Mouse (Mus musculus) hindbrain, embryonic 12.5 days (tissue): ENCODE data around the gene Depdc5. TPM values are rescaled to one million over a fixed set of nuclear protein-coding genes. Genes with fewer than 3 reads are reported as not detected.
"Not testable (repeated sequence)": the region's sequence is repeated elsewhere in the genome, so short reads cannot be mapped to it uniquely, and the experiment has no call there.

Source experiments
- ATAC-seq: fragments of 200-750 bp; cut with Nextera tagmentation; 2 replicates; pipeline ENCODE4 v1.8.0; 2017; ENCODE audit warnings: moderate TSS enrichment; ENCODE audit not compliant: low FRiP score
- H3K27ac ChIP-seq: fragments of 300-500 bp; sonication (generic); 2 replicates; pipeline ENCODE4 v1.5.1; 2016; ENCODE audit warnings: mild to moderate bottlenecking
- H3K27me3 ChIP-seq: fragments of 300-500 bp; sonication (generic); 2 replicates; pipeline ENCODE4 v1.6.1; 2016; ENCODE audit warnings: mild to moderate bottlenecking
- H3K36me3 ChIP-seq: fragments of 300-500 bp; sonication (generic); 2 replicates; pipeline ENCODE4 v1.6.1; 2016; ENCODE audit warnings: mild to moderate bottlenecking
- H3K4me1 ChIP-seq: fragments of 300-500 bp; sonication (generic); 2 replicates; pipeline ENCODE4 v1.6.1; 2016
- H3K4me2 ChIP-seq: fragments of 300-500 bp; sonication (generic); replicated peaks from 2 replicates; pipeline ENCODE4 v1.6.1; 2016; ENCODE audit warnings: mild to moderate bottlenecking
- H3K4me3 ChIP-seq: fragments of 300-500 bp; sonication (generic); 2 replicates; pipeline ENCODE4 v1.5.1; 2016; ENCODE audit warnings: mild to moderate bottlenecking
- H3K9ac ChIP-seq: fragments of 300-500 bp; sonication (generic); 2 replicates; pipeline ENCODE4 v1.6.1; 2016; ENCODE audit warnings: mild to moderate bottlenecking, moderate library complexity
- H3K9me3 ChIP-seq: fragments of 300-500 bp; sonication (generic); replicated peaks from 2 replicates; pipeline ENCODE4 v1.6.1; 2016; ENCODE audit warnings: mild to moderate bottlenecking
- WGBS: fragments of 180-500 bp; shearing (Covaris S2); methylation state at CpG from one replicate; pipeline ENCODE4 v1.1.7; 2016; 5-methylcytosine and 5-hydroxymethylcytosine counted together
- polyA plus RNA-seq: library from polyadenylated mRNA; unstranded; fragments of >200 nt; fragmentation: Nextera tagmentation; extraction: Ambion mirVana; gene quantifications from 2 replicates; pipeline ENCODE4 v1.2.1, GENCODE M21; 2016

Depdc5 gene
- polyA plus RNA-seq: 34.1 and 40.3 TPM in 2 replicates

DNA sequence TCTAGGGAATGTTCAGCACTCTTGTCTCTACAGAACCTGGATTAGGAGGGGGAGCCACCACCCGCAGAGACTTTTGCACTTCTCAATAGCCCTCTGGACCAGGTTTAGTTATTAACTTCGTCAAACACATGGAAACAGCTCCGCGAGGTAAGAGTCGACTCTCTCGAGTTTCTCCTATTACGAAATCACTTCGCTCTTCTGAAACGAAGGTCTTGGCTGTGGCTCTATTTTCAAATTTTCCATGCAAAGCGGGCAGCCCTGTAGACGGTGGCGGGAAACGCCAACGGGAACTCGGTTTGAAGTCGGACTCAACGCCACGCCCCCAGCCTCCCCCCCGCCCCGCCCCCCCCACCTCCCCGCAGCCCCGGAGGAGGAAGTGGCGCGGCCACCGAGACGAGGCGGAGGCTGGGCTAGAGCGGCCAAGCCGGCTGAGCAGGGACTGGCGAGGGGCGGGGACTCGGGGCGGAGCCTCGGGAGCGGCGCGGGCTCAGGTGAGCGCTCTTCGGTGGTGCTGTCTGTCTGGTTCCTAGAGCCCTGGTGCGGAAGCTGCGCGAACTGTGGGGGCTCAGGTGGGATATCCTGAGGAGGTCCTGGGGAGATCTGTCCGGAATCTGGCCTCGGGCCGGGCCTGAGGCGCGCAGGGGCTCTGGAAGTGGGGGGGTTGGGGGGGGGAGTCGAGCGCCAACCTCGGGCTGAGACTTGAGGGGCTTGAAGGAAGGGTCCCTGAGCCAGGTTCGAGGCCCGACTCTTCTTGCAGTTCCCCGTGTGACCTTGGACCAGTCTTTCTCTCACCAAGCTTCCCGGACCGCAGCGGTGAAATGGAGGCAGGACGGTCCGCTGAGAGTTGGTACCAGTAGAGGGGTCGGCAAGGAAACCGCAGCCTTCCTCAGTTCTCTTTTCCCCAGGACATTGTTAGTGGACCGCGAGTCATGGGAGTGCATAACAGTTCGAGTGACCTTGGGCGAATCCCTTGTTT lies at the start of gene Depdc5:
Gene Depdc5 (plus strand): TSS at position 449 of the 976 bp plus-strand sequence.
- Histone ChIP-seq H3K4me1 (peaks cover 8% of the 10 kb centered on the region), H3K9me3 (no peaks in the 10 kb centered on the region), H3K9ac (peak within 1 kb of the TSS; percentile 77), H3K27me3 (no peaks in the 10 kb centered on the region), H3K4me2 (peak within 1 kb of the TSS; percentile 60), H3K27ac (peak within 1 kb of the TSS; percentile 56; the same call in 1 of the 2 replicates), H3K4me3 (peak within 1 kb of the TSS; percentile 71), H3K36me3 (peaks cover 11% of the 10 kb centered on the region)
- peak; percentile 98 for ATAC-seq
- WGBS: under 1% methylated on average over 62 of the region's 64 CpGs

DNA sequence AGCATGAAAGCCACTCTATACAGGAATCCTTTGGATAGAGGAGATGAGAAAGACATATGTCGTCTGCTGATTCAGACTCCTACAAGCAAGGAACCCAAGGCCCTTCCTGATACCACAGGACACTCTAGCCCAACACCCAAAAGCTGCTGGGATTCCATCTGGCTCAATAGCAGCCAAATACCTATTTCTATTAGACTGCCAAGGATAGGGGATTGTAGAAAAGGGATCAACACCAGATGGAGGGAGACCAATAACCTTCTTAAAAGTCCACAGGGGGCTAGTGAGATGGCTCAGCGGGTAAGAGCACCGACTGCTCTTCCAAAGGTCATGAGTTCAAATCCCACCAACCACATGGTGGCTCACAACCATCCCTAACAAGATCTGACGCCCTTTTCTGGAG lies 48.1 kb upstream of the Depdc5 start:
- Histone ChIP-seq H3K9me3 (no peaks in the 10 kb centered on the region), H3K4me1 (no peaks in the 10 kb centered on the region), H3K4me3 (no peak overlapping the region), H3K27ac (no peak overlapping the region), H3K27me3 (no peaks in the 10 kb centered on the region), H3K36me3 (peaks cover 67% of the 10 kb centered on the region), H3K4me2 (no peak overlapping the region), H3K9ac (no peak overlapping the region)
- ATAC-seq: no peak
- WGBS: 93% methylated on average over 4 of the region's 4 CpGs

DNA sequence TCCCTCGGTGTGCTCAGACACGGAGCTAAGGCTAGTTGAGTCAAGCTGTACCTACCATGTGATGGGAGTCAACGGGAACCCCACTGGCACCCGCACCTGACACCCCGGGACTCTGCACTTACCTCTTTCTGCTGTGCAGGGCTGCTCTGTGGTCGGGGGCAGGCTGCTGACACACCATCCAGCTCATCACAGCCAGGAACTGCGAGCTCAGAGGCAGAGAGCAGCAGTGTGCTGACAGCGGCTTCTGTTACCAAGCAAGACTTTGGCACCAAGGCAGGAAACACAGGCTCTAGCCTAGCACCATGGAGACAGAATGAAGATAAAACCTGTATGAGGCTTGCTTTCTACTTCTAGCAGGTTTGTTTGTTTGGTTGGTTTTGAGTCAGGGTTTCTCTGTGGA lies 43.0 kb upstream of the Depdc5 start:
- WGBS: 94% methylated on average over 8 of the region's 8 CpGs
- ATAC-seq: no peak
- Histone ChIP-seq H3K4me2 (no peak overlapping the region), H3K9ac (no peak overlapping the region), H3K36me3 (peaks cover 64% of the 10 kb centered on the region), H3K27me3 (no peaks in the 10 kb centered on the region), H3K4me3 (no peak overlapping the region), H3K4me1 (no peaks in the 10 kb centered on the region), H3K27ac (no peak overlapping the region), H3K9me3 (no peaks in the 10 kb centered on the region)

DNA sequence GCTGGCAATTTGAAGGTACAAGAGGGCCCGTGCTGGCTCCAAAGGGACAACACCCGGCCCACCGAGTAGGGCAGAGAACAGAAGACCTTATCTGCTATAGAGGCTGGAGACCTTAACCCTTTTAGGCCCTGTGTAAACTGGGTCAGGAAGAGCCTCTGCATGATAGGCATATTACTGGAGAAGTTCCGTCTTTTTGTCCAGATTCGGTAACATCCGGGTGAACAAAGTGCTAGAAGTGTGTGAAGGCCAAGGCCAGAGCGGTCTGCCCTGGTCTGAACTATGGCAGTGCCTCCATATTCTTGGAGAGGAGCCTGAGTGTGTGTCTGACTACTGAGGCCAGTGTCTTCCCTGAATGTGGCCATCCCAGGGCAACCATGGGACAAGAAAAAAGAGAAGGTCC lies 36.5 kb upstream of the Depdc5 start, which contains the start of gene Gm20671:
Gene Gm20671 (minus strand): TSS at position 101 of the 400 bp plus-strand sequence.
- Histone ChIP-seq H3K4me3 (no peak within 1 kb of the TSS), H3K36me3 (peaks cover 68% of the 10 kb centered on the region), H3K27me3 (no peaks in the 10 kb centered on the region), H3K4me1 (no peaks in the 10 kb centered on the region), H3K9me3 (no peaks in the 10 kb centered on the region), H3K4me2 (no peak within 1 kb of the TSS), H3K27ac (no peak within 1 kb of the TSS), H3K9ac (no peak within 1 kb of the TSS)
- 91% methylated on average over 7 of the region's 7 CpGs for WGBS
- no peak for ATAC-seq

DNA sequence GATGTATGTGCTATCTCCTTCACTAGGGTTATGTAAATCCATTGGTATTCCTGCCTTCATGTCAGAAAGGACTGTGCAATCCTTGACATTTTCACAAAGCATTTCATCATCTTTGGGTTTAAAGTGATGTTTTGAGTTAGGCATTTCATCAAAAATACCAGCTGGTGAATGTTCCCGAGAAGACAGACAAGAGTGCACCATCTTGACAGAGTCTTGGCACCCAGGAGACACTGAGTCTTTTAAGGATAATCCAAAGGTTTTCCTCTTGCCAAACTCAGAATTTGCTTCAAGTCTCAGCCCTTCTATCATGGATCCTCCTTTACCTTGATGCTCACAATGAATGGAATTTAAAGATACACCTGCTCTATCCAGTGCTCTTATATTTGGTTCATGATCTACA lies 34.7 kb upstream of the Depdc5 start:
- not testable (repeated sequence) for H3K4me2 ChIP-seq, H3K27ac ChIP-seq, H3K4me1 ChIP-seq, ATAC-seq, H3K4me3 ChIP-seq, H3K9ac ChIP-seq, H3K9me3 ChIP-seq, H3K27me3 ChIP-seq
- H3K36me3 ChIP-seq: peaks cover 72% of the 10 kb centered on the region
- 94% methylated on average over 1 of the region's 1 CpGs for WGBS

DNA sequence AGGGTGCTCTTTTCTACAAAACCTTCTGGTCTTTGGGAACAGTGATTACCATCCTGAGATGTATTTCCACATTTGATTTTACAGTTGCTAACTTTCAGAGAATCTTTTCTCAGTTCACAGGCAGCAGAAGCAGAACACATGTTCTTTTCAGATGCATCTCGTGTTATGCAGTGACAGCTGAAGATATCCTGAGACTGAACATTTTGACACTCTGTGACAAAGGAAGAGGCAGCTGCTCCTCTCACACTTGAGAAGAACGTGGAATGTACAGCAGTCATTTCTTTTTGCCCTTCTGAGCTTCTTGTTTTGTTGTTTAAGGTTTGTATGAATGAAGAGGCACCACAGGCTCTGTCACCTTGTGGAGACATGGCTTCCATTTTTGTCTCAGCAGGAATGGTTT lies 33.4 kb upstream of the Depdc5 start:
- no peak for ATAC-seq
- H3K4me2 ChIP-seq: no peak overlapping the region
- WGBS: 94% methylated on average over 2 of the region's 2 CpGs
- no peak overlapping the region for H3K4me3 ChIP-seq
- H3K36me3 ChIP-seq: peaks cover 83% of the 10 kb centered on the region
- no peak overlapping the region for H3K27ac ChIP-seq
- no peaks in the 10 kb centered on the region for H3K9me3 ChIP-seq
- H3K27me3 ChIP-seq: no peaks in the 10 kb centered on the region
- H3K9ac ChIP-seq: no peak overlapping the region
- H3K4me1 ChIP-seq: no peaks in the 10 kb centered on the region

DNA sequence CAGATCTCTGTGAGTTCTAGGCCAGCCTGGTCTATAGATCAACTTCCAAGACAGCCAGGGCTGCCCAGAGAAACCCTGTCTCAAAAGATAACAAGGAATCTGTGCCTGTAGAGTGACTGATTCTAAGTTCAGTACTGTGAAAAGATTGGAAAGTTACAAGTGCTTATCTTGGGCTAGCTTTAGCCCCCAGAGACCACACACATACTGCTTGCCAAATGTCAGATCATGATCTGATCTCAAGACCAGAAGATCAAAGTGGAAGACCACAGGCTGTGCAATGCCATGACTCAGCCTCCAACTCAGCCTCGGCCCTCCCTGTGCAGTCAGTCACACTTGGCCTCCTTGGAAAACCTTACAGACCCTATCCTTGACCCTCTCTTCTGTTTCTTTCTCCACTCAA lies 29.0 kb upstream of the Depdc5 start:
- Histone ChIP-seq H3K4me3 (no peak overlapping the region), H3K36me3 (peaks cover 76% of the 10 kb centered on the region)
- 94% methylated on average over 1 of the region's 1 CpGs for WGBS

DNA sequence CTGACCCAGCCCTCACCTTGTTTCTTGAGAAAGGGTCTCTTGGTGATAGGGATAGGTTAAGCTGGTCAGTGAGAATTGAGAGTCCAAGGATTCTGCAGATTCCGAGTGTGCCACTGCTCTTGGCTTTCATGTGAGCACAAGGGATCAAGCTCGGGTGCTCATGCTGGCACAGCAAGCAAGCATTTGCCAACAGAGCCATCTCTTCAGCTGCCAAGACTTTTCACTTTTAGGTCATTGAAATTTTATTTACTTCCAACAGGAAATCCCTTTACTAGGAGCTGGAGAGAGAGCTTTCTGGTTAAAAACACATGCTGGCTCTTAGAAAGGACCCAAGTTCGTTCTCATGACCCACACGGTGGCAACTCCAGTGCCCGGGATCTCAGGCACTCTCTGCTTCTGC lies 26.5 kb upstream of the Depdc5 start:
- peaks cover 74% of the 10 kb centered on the region for H3K36me3 ChIP-seq
- H3K4me1 ChIP-seq: no peaks in the 10 kb centered on the region
- no peak overlapping the region for H3K4me2 ChIP-seq
- no peak for ATAC-seq
- H3K27ac ChIP-seq: no peak overlapping the region
- H3K9me3 ChIP-seq: no peaks in the 10 kb centered on the region
- 97% methylated on average over 5 of the region's 5 CpGs for WGBS
- H3K27me3 ChIP-seq: no peaks in the 10 kb centered on the region
- H3K9ac ChIP-seq: no peak overlapping the region
- no peak overlapping the region for H3K4me3 ChIP-seq

More for the DNA sequence above, 29.0 kb upstream of the Depdc5 start:
- no peak overlapping the region for H3K4me2 ChIP-seq
- ATAC-seq: no peak
- no peaks in the 10 kb centered on the region for H3K9me3 ChIP-seq
- H3K27ac ChIP-seq: no peak overlapping the region
- H3K4me1 ChIP-seq: no peaks in the 10 kb centered on the region
- no peak overlapping the region for H3K9ac ChIP-seq
- no peaks in the 10 kb centered on the region for H3K27me3 ChIP-seq

DNA sequence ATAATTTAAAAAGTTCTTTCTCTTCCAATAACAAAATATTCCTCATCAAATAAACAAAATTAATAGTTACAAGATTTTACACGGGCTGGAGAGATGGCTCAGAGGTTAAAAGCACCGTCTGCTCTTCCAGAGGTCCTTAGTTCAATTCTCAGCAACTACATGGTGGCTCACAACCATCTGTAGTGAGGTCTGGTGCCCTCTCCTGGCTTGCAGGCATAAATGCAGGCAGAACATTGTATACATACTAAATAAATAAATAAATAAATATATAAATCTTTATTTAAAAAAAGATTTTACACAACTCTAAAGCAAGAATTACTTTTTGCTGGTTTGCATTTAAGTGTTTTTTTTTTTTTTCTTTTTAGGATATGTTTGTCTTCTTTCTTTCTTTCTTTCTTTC lies 23.5 kb upstream of the Depdc5 start:
- H3K9ac ChIP-seq: no peak overlapping the region
- no peaks in the 10 kb centered on the region for H3K27me3 ChIP-seq
- no peak overlapping the region for H3K27ac ChIP-seq
- H3K4me1 ChIP-seq: no peaks in the 10 kb centered on the region
- H3K4me2 ChIP-seq: no peak overlapping the region
- ATAC-seq: no peak
- WGBS: 95% methylated on average over 2 of the region's 2 CpGs
- H3K4me3 ChIP-seq: no peak overlapping the region
- no peaks in the 10 kb centered on the region for H3K9me3 ChIP-seq
- peaks cover 79% of the 10 kb centered on the region for H3K36me3 ChIP-seq

DNA sequence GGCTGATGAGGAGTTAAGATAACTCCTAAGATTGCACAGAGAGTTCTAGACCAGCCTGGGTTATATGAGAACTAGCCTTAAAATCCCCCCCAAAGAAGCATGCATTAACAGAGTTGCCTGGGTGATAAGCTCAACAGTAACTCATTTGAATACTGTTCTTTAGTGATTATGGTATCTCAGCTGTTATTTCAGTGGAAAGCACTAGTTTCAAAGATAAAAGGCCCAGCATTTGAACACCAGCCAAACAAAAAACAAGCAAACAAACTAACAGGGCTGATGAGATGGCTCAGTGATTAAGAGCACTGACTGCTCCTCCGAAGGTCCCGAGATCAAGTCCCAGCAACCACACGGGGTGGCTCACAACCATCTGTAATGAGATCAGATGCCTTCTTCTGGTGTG lies 14.3 kb upstream of the Depdc5 start:
- no peaks in the 10 kb centered on the region for H3K27me3 ChIP-seq
- ATAC-seq: no peak
- peaks cover 21% of the 10 kb centered on the region for H3K4me1 ChIP-seq
- H3K9me3 ChIP-seq: no peaks in the 10 kb centered on the region
- no peak overlapping the region for H3K4me3 ChIP-seq
- no peak overlapping the region for H3K9ac ChIP-seq
- H3K36me3 ChIP-seq: peaks cover 13% of the 10 kb centered on the region
- no peak overlapping the region for H3K27ac ChIP-seq
- WGBS: 96% methylated on average over 3 of the region's 3 CpGs
- no peak overlapping the region for H3K4me2 ChIP-seq

DNA sequence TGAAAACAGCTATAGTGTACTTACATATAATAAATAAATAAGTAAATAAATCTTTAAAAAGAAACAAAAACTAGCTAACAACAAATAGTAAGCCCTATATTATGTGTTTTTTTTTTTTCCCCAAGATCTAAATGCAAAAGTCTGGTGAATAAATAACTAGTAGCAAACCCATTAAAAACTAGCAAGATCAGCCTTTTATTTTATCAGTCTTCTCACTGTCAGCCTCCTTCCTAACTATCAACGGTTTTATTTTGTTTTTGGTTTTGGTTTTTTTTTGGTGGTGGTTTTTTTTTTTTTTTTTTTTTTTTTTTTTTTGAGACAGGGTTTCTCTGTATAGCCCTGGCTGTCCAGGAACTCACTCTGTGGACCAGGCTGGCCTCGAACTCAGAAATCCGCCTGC lies 13.9 kb upstream of the Depdc5 start:
- WGBS: 94% methylated on average over 3 of the region's 3 CpGs
- peaks cover 21% of the 10 kb centered on the region for H3K4me1 ChIP-seq
- not testable (repeated sequence) for H3K27me3 ChIP-seq, ATAC-seq, H3K9ac ChIP-seq, H3K9me3 ChIP-seq, H3K27ac ChIP-seq, H3K36me3 ChIP-seq, H3K4me2 ChIP-seq, H3K4me3 ChIP-seq

DNA sequence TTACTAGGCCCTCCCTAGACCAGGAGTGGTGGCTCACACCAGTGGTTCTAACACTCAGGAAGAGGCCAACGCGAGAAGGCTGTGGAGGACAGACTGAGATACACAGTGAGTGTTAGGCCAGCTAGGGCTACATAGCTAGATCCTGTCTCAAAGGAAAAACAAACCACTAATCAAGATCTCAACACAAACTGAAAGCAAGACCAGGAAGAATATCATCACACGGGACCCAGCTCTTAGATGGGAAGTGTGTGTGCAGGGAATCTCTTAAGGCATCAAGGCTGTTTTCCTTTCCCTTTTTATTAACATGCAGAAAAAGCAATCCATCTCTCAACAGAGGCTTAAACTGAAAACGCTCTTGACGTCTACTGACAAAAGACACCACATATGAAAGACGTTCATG lies 11.5 kb upstream of the Depdc5 start:
- peak overlapping the region; percentile 54; the same call in 1 of the 2 replicates for H3K9ac ChIP-seq
- H3K4me3 ChIP-seq: no peak overlapping the region
- 66% methylated on average over 6 of the region's 6 CpGs for WGBS
- no peak for ATAC-seq
- no peaks in the 10 kb centered on the region for H3K9me3 ChIP-seq
- no peaks in the 10 kb centered on the region for H3K27me3 ChIP-seq
- peaks cover 21% of the 10 kb centered on the region for H3K4me1 ChIP-seq
- peak overlapping the region; percentile 34 for H3K4me2 ChIP-seq
- no peak overlapping the region for H3K27ac ChIP-seq
- 0 out of 2 replicates have a peak, but pooled peaks cover 4% of the 10 kb centered on the region for H3K36me3 ChIP-seq
